Mouse (Mus musculus): ENCODE results near the gene Sypl. TPM values are rescaled to one million over a fixed set of nuclear protein-coding genes. Genes with fewer than 3 reads are reported as not detected.

Sypl gene
- 115 and 136 TPM in 2 replicates for total RNA-seq (2014; fragmentation: Nextera tagmentation)
- total RNA-seq (2017): 78.7 and 79.8 TPM in 2 replicates

DNA sequence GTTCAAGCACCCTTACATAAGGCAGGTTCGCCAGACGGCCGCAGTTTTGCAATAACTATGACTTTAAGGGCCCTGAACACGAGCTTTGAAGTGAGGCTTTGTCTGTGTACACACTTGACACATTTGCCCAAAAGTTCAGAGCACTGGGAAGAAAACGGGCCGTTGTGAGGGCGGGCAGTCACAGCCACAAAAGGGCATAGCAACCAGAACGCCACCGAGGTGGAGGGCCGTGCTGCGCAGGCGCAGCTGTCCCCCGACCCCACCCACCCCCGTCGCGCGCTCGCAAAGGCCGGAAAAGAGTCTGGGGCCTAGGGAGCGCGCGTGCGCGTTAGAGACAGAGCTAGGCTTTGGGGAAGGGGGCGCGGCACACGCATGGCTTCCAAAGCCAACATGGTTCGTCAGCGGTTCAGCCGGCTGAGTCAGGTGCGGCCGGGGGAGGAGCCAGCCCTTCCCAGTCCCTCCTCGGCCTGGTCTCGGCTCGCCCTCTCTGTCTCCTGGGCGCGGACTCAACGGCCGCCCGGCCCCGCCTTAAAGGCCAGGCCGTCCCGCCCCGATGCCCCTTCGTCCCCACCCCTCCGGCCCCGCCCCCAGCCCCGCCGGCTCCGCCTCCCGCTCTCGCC lies at the start of gene Sypl:
Sypl (plus strand) TSS at position 296 of the 620 bp plus-strand sequence.
- peak; percentile 87 for ATAC-seq (replicated peaks; ENCODE audit: poor library complexity, severe bottlenecking)

- peak; percentile 13; the same call in 1 of the 2 replicates for ATAC-seq (replicated peaks; ENCODE audit: poor library complexity, severe bottlenecking)
Measured at GRCm38 (mm10) chr12:32909686-32910085, 44.0 kb upstream of the Sypl start.

DNA sequence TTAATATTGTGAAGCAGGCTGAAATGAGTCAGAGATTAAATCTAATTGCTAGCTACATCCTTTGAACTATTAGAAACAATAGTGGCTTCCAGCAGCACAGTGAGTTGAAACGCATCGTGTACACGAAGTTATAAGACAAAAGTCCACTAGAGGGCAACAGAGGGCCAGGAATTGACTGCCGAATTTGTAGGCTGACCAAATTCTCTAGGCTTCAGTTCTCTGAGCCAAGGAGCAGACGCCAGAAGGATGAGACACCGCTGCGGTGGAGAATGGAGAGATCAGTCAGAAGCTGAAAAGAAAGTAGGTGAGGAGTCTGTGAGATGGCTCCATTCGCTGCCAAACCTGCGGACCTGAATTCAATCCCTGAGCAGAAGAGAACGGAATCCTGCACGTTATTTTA lies 43.6 kb upstream of the Sypl start:
- peak; percentile 73 for ATAC-seq (replicated peaks; ENCODE audit: poor library complexity, severe bottlenecking)

DNA sequence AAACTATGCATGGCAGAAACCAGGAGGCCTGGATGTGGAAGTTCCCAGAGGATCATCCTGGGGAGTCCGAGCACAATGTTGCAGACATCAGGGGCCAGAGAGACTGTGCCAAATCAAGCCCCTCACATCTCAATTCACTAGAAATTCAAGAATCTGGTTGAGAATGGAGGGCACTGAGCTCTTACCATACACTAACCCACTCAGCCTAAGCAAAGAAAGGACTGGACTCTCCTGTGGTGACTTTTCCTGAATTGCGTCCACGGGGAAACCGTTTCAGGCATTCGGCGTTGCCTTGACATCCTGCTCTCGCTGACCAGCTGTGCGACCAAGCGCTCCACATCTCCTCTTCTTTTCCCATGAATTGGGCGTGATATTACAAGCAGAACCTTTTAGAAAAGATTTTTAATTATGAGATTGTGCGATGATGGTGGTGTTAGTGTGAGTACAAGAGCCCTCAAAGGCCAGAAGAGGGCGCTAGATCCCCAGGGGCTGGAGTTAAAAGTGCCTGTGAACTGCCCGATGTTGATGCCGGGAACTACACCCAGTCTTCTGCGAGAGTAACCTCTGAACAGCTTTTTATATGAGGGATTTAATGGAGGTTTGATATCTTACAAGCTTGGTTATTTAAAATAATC lies 43.0 kb upstream of the Sypl start:
- ATAC-seq (replicated peaks; ENCODE audit: poor library complexity, severe bottlenecking): peak; percentile 73

- no peak for ATAC-seq (replicated peaks; ENCODE audit: poor library complexity, severe bottlenecking)
Measured at GRCm38 (mm10) chr12:32911569-32911968, 42.1 kb upstream of the Sypl start.

- peak; percentile 76 for ATAC-seq (replicated peaks; ENCODE audit: poor library complexity, severe bottlenecking)
Measured at GRCm38 (mm10) chr12:32912772-32913171, 40.9 kb upstream of the Sypl start.

- ATAC-seq (replicated peaks; ENCODE audit: poor library complexity, severe bottlenecking): no peak
Measured at GRCm38 (mm10) chr12:32918683-32919082, 35.0 kb upstream of the Sypl start.

DNA sequence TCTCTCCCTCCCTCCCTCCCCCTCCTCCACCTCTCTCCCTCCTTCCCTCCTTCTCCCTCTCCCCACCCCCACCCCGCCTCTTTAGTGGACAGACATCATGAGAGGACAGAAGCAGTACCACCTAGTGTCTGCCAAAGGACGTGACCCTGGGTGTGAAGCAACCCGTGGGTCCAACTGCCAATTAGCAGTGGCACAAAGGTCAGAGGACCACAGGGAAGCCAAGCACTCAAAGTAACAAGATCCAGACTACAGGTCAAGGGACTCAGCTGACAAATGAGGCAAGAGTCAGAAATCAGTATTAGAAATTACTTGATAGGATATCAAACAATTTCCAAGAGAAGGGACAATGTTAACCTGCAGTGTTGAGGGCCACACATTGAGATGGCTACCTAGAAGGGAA lies 34.6 kb upstream of the Sypl start:
- no peak for ATAC-seq (replicated peaks; ENCODE audit: poor library complexity, severe bottlenecking)

GRCm38 (mm10) chr12:32919527-32919926 lies 34.2 kb upstream of the Sypl start:
- ATAC-seq (replicated peaks; ENCODE audit: poor library complexity, severe bottlenecking): no peak

GRCm38 (mm10) chr12:32920185-32920788 lies 33.4 kb upstream of the Sypl start:
- ATAC-seq (replicated peaks; ENCODE audit: poor library complexity, severe bottlenecking): peak; percentile 78

- ATAC-seq (replicated peaks; ENCODE audit: poor library complexity, severe bottlenecking): no peak
Measured at GRCm38 (mm10) chr12:32921071-32921470, 32.6 kb upstream of the Sypl start.

DNA sequence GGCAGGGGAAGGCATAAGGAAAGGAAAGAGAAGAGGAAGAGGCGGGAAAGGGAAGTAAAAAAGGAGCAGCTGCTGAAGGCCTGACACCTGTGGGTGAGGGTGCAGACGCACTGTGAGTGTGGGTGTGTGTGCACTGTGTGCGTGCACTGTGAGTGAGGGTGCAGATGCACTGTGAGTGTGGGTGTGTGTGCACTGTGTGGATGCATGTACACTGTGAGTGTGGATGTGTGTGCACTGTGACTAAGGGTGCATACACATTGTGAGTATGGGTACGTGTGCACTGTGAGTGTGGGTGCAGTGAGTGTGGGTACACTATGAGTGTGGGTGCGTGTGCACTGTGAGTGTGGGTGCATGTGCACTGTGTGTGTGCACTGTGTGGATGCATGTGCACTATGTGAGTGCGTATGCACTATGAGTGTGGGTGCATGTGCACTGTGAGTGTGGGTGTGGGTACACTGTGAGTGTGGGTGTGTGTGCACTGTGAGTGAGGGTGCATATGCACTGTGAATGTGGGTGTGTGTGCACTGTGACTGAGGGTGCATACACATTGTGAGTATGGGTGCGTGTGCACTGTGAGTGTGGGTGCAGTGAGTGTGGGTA lies 32.1 kb upstream of the Sypl start:
- peak; percentile 46 for ATAC-seq (replicated peaks; ENCODE audit: poor library complexity, severe bottlenecking)

- no peak for ATAC-seq (replicated peaks; ENCODE audit: poor library complexity, severe bottlenecking)
Measured at GRCm38 (mm10) chr12:32924245-32924644, 29.4 kb upstream of the Sypl start.

GRCm38 (mm10) chr12:32926331-32927172 lies 27.1 kb upstream of the Sypl start:
- ATAC-seq (replicated peaks; ENCODE audit: poor library complexity, severe bottlenecking): no peak

GRCm38 (mm10) chr12:32927231-32927835 lies 26.4 kb upstream of the Sypl start:
- ATAC-seq (replicated peaks; ENCODE audit: poor library complexity, severe bottlenecking): no peak

DNA sequence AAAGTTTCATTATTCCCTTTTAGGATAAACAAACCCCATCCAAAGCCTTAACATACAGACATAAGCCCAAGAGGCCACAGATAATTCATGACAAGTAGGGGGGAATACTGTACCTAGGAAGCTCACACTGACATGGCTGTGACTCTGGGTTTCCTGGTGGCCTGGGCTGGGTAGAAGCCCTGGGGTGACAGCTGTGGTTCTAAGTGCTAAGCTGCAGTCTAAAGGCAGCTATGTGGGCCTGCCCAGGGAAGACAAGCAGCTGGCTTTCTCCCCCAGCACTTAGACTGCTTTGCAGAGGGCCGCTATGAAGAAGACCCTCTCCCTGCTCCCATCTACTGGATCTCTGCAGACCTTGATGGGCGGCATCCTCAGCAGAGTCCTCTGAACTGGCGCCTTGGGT lies 25.5 kb upstream of the Sypl start:
- ATAC-seq (replicated peaks; ENCODE audit: poor library complexity, severe bottlenecking): no peak

- ATAC-seq (replicated peaks; ENCODE audit: poor library complexity, severe bottlenecking): no peak
Measured at GRCm38 (mm10) chr12:32929831-32930513, 23.7 kb upstream of the Sypl start.

DNA sequence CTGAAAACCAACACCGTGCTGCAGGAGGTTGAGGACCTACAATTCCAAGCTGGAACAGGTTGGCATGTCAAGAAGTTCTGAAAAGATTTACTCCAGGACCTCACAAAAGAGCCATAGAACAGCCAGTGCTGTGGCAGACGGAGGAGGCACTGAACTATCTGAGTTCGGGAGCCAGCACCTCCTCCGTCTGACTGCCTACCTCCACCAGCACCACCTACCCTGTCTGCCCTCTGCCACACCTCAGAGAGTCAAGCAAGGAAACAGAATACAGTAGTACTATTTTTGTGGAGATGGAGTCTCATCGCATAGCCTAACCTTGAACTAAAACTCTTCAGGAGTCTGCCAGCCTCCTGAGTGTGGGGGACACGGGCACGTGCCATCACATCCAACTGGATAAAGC lies 23.1 kb upstream of the Sypl start:
- ATAC-seq (replicated peaks; ENCODE audit: poor library complexity, severe bottlenecking): no peak

- no peak for ATAC-seq (replicated peaks; ENCODE audit: poor library complexity, severe bottlenecking)
Measured at GRCm38 (mm10) chr12:32936246-32936946, 17.3 kb upstream of the Sypl start.

All from granulocyte monocyte progenitor cell, adult 5-6 weeks (primary cell).